Mouse (Mus musculus): ENCODE results near the gene Srcin1. TPM values are rescaled to one million over a fixed set of nuclear protein-coding genes. Genes with fewer than 3 reads are reported as not detected.

Gene Srcin1
- polyA plus RNA-seq (2015; fragmentation: Illumina TruSeq; extraction: RNeasy Lipid Tissue Mini Kit (QIAGEN cat#74804); ENCODE audit: insufficient read depth, low replicate concordance) = 0.03 TPM

DNA sequence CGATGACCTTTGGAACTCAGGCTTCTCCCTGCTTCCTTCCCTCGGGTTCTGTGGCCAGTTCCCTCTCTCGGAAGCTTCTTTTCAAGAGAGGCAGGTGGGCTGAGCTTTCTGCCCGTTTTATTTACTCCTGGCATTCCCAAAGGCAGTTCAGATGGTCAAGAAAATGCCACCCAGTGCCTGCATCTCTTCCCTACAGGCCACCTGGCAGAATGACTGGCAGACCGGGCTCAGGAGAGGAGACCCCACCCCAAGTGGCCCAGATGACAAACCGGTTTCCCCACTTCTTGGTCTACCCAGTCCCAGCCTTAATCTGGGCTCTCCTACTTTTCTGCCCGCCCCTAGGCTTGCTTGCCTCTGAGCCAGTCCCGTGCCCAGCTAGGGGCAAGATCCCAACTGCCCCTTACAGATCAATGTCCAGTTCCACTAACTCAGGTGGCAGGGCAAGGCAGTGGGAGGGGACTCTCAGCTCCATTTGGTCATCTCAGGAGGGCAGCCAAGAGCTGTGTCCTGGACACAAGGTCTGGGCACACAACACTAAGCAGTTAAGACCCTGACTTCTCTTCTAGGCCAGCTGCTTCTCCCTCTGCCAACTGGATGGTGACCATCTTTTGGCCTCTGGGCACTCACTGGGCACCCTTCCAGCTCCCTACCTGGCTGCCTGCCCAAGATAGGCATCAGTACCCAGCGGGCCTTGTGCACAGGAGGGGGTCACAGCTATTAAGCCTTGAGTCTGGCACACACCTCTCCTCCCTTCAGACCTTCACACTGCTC lies at the start of gene Srcin1:
Gene Srcin1, minus strand, starts transcription at position 51 of the 771 bp plus-strand sequence.

GRCm38 (mm10) chr11:97499865-97500719 lies 75.9 kb downstream of the Srcin1 start, which contains the start of gene 4933428G20Rik:
TSS of gene 4933428G20Rik (minus strand) at chr11:97500340.

Other genes starting within 250 kb of the Srcin1 start
- gene Gpr179, start 224.1 kb downstream of the Srcin1 start, polyA plus RNA-seq (2015; fragmentation: Illumina TruSeq; extraction: RNeasy Lipid Tissue Mini Kit (QIAGEN cat#74804); ENCODE audit: insufficient read depth, low replicate concordance) = 0.07 TPM
- 14.6 TPM for gene Socs7, start 213.6 kb downstream of the Srcin1 start, polyA plus RNA-seq (2015; fragmentation: Illumina TruSeq; extraction: RNeasy Lipid Tissue Mini Kit (QIAGEN cat#74804); ENCODE audit: insufficient read depth, low replicate concordance)
- 14.1 TPM for gene Arhgap23, start 160.7 kb downstream of the Srcin1 start, polyA plus RNA-seq (2015; fragmentation: Illumina TruSeq; extraction: RNeasy Lipid Tissue Mini Kit (QIAGEN cat#74804); ENCODE audit: insufficient read depth, low replicate concordance)
- not detected for gene 4933428G20Rik, start 75.8 kb downstream of the Srcin1 start, polyA plus RNA-seq (2015; fragmentation: Illumina TruSeq; extraction: RNeasy Lipid Tissue Mini Kit (QIAGEN cat#74804); ENCODE audit: insufficient read depth, low replicate concordance)
- 1.9 TPM for gene Epop, start 53.5 kb upstream of the Srcin1 start, polyA plus RNA-seq (2015; fragmentation: Illumina TruSeq; extraction: RNeasy Lipid Tissue Mini Kit (QIAGEN cat#74804); ENCODE audit: insufficient read depth, low replicate concordance)
- gene Mllt6, start 87.2 kb upstream of the Srcin1 start, polyA plus RNA-seq (2015; fragmentation: Illumina TruSeq; extraction: RNeasy Lipid Tissue Mini Kit (QIAGEN cat#74804); ENCODE audit: insufficient read depth, low replicate concordance) = 52.9 TPM
- gene Cisd3, start 109.6 kb upstream of the Srcin1 start, polyA plus RNA-seq (2015; fragmentation: Illumina TruSeq; extraction: RNeasy Lipid Tissue Mini Kit (QIAGEN cat#74804); ENCODE audit: insufficient read depth, low replicate concordance) = 24.5 TPM
- 5.1 TPM for gene Pcgf2, start 124.3 kb upstream of the Srcin1 start, polyA plus RNA-seq (2015; fragmentation: Illumina TruSeq; extraction: RNeasy Lipid Tissue Mini Kit (QIAGEN cat#74804); ENCODE audit: insufficient read depth, low replicate concordance)
- 107 TPM for gene Psmb3, start 127.2 kb upstream of the Srcin1 start, polyA plus RNA-seq (2015; fragmentation: Illumina TruSeq; extraction: RNeasy Lipid Tissue Mini Kit (QIAGEN cat#74804); ENCODE audit: insufficient read depth, low replicate concordance)
- gene Pip4k2b, start 168.5 kb upstream of the Srcin1 start, polyA plus RNA-seq (2015; fragmentation: Illumina TruSeq; extraction: RNeasy Lipid Tissue Mini Kit (QIAGEN cat#74804); ENCODE audit: insufficient read depth, low replicate concordance) = 44.5 TPM
- 19.0 TPM for gene Cwc25, start 190.4 kb upstream of the Srcin1 start, polyA plus RNA-seq (2015; fragmentation: Illumina TruSeq; extraction: RNeasy Lipid Tissue Mini Kit (QIAGEN cat#74804); ENCODE audit: insufficient read depth, low replicate concordance)
- not detected for gene 1700001P01Rik, start 199.7 kb upstream of the Srcin1 start, polyA plus RNA-seq (2015; fragmentation: Illumina TruSeq; extraction: RNeasy Lipid Tissue Mini Kit (QIAGEN cat#74804); ENCODE audit: insufficient read depth, low replicate concordance)
- gene Rpl23, start 206.3 kb upstream of the Srcin1 start, polyA plus RNA-seq (2015; fragmentation: Illumina TruSeq; extraction: RNeasy Lipid Tissue Mini Kit (QIAGEN cat#74804); ENCODE audit: insufficient read depth, low replicate concordance) = 3,596 TPM
- 75.7 TPM for gene Lasp1, start 222.8 kb upstream of the Srcin1 start, polyA plus RNA-seq (2015; fragmentation: Illumina TruSeq; extraction: RNeasy Lipid Tissue Mini Kit (QIAGEN cat#74804); ENCODE audit: insufficient read depth, low replicate concordance)

Data from spleen, adult 10 weeks (tissue).